Mouse (Mus musculus): ENCODE measurements at regions not wholly inside any gene's neighbourhood (a gene's known extent, or its start where the extent isn't known, plus 50 kb on each side); places are given as distances from the start of the nearest gene placed in this dataset.

- 47% methylated on average over 12 of the region's 12 CpGs for WGBS
- Histone ChIP-seq H3K9me3 (no peaks in the 10 kb centered on the region), H3K27ac (no peak overlapping the region), H3K4me2 (replicated peaks) (0 out of 2 replicates have a peak overlapping the region, but pooled peaks have one; percentile 1), H3K36me3 (no peaks in the 10 kb centered on the region), H3K27me3 (no peaks in the 10 kb centered on the region), H3K4me1 (replicated peaks) (peaks cover 11% of the 10 kb centered on the region; the same call in 1 of the 2 replicates), H3K9ac (replicated peaks) (no peak overlapping the region; the same call in 1 of the 2 replicates), H3K4me3 (replicated peaks) (no peak overlapping the region)
- no peak for ATAC-seq
Observed at GRCm38 (mm10) chr12:118703730-118704129, 142.4 kb upstream of the Sp8 start.

DNA sequence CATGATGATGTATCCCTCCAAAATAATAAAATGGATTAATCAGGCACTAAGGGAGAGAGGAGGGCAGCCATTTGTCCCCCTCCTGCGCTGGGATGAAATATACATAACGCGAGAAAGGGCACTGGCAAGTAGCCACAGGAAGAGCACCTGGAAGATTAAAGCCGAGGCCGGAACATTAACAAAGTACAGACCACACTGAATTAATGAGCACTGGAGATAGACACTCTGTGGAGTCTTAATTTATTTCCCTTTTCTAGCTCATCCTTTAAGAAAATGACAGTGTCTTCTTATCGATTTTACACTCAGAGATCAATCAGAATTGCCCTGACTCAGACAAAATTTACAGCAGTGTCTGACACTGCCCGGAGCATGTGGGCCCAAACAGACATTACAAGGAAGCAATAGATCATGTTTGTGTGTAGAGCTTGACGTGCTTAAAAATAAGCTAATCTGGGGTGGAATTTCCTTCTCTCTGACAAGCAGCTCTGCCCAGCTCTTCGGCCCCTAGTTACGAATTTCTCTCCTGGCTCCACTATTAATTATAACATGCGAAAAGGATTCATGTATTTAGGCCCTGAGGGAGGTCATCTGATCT lies 143.0 kb upstream of the Sp8 start:
- H3K9ac ChIP-seq (replicated peaks), result no peak overlapping the region; the same call in 1 of the 2 replicates
- H3K4me2 ChIP-seq (replicated peaks), result 0 out of 2 replicates have a peak overlapping the region, but pooled peaks have one; percentile 1
- WGBS, result 51% methylated on average over 11 of the region's 11 CpGs
- peak; percentile 37; the same call in 1 of the 2 replicates for ATAC-seq
- no peaks in the 10 kb centered on the region for H3K36me3 ChIP-seq
- no peak overlapping the region for H3K4me3 ChIP-seq (replicated peaks)
- no peaks in the 10 kb centered on the region for H3K27me3 ChIP-seq
- H3K4me1 ChIP-seq (replicated peaks), result peaks cover 11% of the 10 kb centered on the region; the same call in 1 of the 2 replicates
- no peaks in the 10 kb centered on the region for H3K9me3 ChIP-seq
- no peak overlapping the region for H3K27ac ChIP-seq

DNA sequence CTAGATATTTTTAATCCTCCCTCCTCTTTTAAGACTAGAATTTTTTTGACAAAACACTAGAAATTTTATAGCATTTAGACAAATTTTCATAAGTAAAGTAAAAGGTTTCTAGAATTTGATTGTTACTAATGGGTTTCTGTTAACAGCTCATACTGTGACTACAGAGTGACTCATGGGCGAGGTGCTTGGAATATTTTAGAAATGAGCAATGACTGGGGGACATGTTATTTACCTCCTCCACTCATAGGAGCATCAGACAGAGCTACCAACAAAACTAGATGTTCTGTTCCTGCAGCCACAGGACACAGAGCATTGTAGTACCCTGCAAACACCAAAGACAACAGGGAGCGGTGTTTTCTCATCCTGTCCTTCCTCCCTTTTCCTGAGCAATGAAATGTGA lies 144.3 kb upstream of the Sp8 start:
- Histone ChIP-seq H3K4me2 (replicated peaks) (no peak overlapping the region), H3K4me3 (replicated peaks) (no peak overlapping the region), H3K27me3 (no peaks in the 10 kb centered on the region), H3K9ac (replicated peaks) (no peak overlapping the region), H3K9me3 (0 out of 2 replicates have a peak, but pooled peaks cover 2% of the 10 kb centered on the region), H3K4me1 (replicated peaks) (peaks cover 11% of the 10 kb centered on the region; the same call in 1 of the 2 replicates), H3K27ac (no peak overlapping the region), H3K36me3 (no peaks in the 10 kb centered on the region)
- ATAC-seq, result no peak
- 84% methylated on average over 2 of the region's 2 CpGs for WGBS

- H3K4me2 ChIP-seq (replicated peaks), result no peak overlapping the region
- no peak overlapping the region for H3K9ac ChIP-seq (replicated peaks)
- no peaks in the 10 kb centered on the region for H3K27me3 ChIP-seq
- H3K9me3 ChIP-seq, result 0 out of 2 replicates have a peak, but pooled peaks cover 2% of the 10 kb centered on the region
- H3K36me3 ChIP-seq, result no peaks in the 10 kb centered on the region
- H3K27ac ChIP-seq, result no peak overlapping the region
- H3K4me3 ChIP-seq (replicated peaks), result no peak overlapping the region
- peaks cover 3% of the 10 kb centered on the region; the same call in 1 of the 2 replicates for H3K4me1 ChIP-seq (replicated peaks)
- ATAC-seq, result no peak
Observed at GRCm38 (mm10) chr12:118698110-118698509, 148.0 kb upstream of the Sp8 start.

DNA sequence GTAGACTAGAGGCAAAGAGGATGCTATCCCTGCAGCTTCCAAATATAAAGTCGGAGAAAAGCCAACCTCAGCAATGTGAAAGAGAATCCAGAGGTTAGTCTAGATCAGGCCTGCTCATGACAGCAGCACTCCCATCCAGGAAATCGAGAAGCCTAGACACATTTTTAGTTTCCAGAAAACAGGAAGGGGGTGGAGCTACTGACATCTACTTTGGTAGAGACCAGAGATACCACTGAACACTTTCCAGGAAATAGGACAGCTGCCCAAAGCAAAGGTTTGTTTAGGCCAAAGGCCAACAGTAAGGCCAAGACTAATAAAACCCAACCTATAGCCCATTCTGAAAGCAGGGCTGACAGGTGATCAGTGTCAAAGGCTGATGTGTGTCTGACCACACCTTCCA lies 151.4 kb upstream of the Sp8 start:
- 91% methylated on average over 2 of the region's 2 CpGs for WGBS
- no peak for ATAC-seq
- H3K4me3 ChIP-seq (replicated peaks), result no peak overlapping the region
- no peak overlapping the region for H3K4me2 ChIP-seq (replicated peaks)
- H3K9ac ChIP-seq (replicated peaks), result no peak overlapping the region
- no peaks in the 10 kb centered on the region for H3K36me3 ChIP-seq
- H3K27ac ChIP-seq, result no peak overlapping the region
- H3K9me3 ChIP-seq, result 0 out of 2 replicates have a peak, but pooled peaks cover 2% of the 10 kb centered on the region
- H3K4me1 ChIP-seq (replicated peaks), result no peaks in the 10 kb centered on the region
- H3K27me3 ChIP-seq, result no peaks in the 10 kb centered on the region

- Histone ChIP-seq H3K27ac (no peak overlapping the region), H3K36me3 (no peaks in the 10 kb centered on the region), H3K4me2 (replicated peaks) (no peak overlapping the region), H3K9ac (replicated peaks) (no peak overlapping the region), H3K4me1 (replicated peaks) (no peaks in the 10 kb centered on the region), H3K4me3 (replicated peaks) (no peak overlapping the region), H3K9me3 (no peaks in the 10 kb centered on the region), H3K27me3 (no peaks in the 10 kb centered on the region)
- WGBS, result 100% methylated on average over 1 of the region's 1 CpGs
- ATAC-seq, result no peak
Observed at GRCm38 (mm10) chr12:118682902-118683301, 163.2 kb upstream of the Sp8 start.

- H3K9me3 ChIP-seq, result no peaks in the 10 kb centered on the region
- 78% methylated on average over 4 of the region's 4 CpGs for WGBS
- H3K27ac ChIP-seq, result no peak overlapping the region
- H3K4me3 ChIP-seq (replicated peaks), result no peak overlapping the region
- no peaks in the 10 kb centered on the region for H3K27me3 ChIP-seq
- no peak overlapping the region for H3K4me2 ChIP-seq (replicated peaks)
- ATAC-seq, result no peak
- H3K9ac ChIP-seq (replicated peaks), result no peak overlapping the region
- no peaks in the 10 kb centered on the region for H3K36me3 ChIP-seq
- H3K4me1 ChIP-seq (replicated peaks), result no peaks in the 10 kb centered on the region
Observed at GRCm38 (mm10) chr12:118677989-118678388, 168.1 kb upstream of the Sp8 start.

- Histone ChIP-seq H3K4me2 (replicated peaks) (peak overlapping the region; percentile 30), H3K9me3 (no peaks in the 10 kb centered on the region), H3K4me3 (replicated peaks) (no peak overlapping the region), H3K36me3 (no peaks in the 10 kb centered on the region), H3K27ac (no peak overlapping the region), H3K9ac (replicated peaks) (no peak overlapping the region), H3K27me3 (peaks cover 84% of the 10 kb centered on the region), H3K4me1 (replicated peaks) (peaks cover 30% of the 10 kb centered on the region)
- 1% methylated on average over 9 of the region's 9 CpGs for WGBS
- peak; percentile 75 for ATAC-seq
Observed at GRCm38 (mm10) chr12:118661575-118661974, 184.6 kb upstream of the Sp8 start.

DNA sequence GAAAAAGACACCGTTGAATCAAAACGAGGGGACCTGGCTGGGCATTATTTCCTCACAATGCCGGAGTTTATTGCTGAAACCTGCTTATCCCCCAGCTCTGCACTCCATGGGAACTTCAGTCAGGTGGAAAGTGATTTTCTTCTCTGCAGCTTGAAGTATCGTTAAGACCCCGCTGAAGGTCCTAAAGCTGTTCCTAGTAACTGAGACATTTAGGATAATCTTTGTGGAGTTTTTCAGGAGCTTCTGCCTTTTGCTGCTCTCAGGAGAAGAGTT lies 185.0 kb upstream of the Sp8 start:
- no peak overlapping the region for H3K27ac ChIP-seq
- H3K4me2 ChIP-seq (replicated peaks), result peak overlapping the region; percentile 30
- peaks cover 84% of the 10 kb centered on the region for H3K27me3 ChIP-seq
- H3K9me3 ChIP-seq, result no peaks in the 10 kb centered on the region
- H3K9ac ChIP-seq (replicated peaks), result no peak overlapping the region
- WGBS, result 0% methylated on average over 5 of the region's 5 CpGs
- no peak overlapping the region for H3K4me3 ChIP-seq (replicated peaks)
- peaks cover 30% of the 10 kb centered on the region for H3K4me1 ChIP-seq (replicated peaks)
- H3K36me3 ChIP-seq, result no peaks in the 10 kb centered on the region
- ATAC-seq, result peak; percentile 44; the same call in 1 of the 2 replicates

DNA sequence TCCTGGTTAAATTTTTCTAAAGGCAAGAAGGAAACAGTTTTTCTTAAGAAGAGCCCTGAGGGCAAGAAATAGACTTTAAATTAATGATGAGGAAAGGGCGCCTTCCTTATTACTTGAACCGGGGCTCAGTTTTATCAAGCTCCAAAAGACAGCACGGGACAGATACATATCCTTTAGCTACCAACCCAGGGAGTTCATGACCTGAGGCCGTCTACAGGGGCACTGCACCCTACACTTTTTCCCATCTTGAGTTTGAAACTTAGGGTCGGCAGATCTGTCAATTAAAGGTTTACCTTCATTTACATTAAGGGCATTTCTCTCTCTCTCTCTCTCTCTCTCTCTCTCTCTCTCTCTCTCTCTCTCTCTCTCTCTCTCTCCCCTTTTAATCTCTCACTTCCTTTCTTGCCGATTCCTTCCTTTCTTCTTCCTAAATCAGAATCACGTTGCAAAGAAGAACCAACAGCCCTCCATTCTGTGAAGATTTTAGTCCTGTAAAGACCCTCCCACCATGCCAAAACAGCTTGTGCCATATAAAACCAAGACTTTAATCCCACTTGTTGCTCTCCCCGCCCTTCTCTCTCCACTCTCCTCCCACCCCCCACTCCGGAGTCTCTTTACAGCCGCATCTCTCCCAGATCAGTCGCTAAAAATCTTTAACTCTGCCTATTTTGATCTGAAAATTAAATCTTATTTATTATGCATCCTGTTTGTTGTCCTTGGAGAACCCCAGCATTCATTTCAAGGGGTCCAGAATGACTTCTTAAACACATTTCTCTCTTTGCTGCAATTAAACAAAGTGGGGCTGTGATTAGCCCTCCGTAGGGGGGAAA lies 185.5 kb upstream of the Sp8 start:
- peaks cover 85% of the 10 kb centered on the region for H3K27me3 ChIP-seq
- H3K4me3 ChIP-seq (replicated peaks), result no peak overlapping the region
- under 1% methylated on average over 12 of the region's 12 CpGs for WGBS
- H3K27ac ChIP-seq, result no peak overlapping the region
- H3K9me3 ChIP-seq, result no peaks in the 10 kb centered on the region
- ATAC-seq, result 0 out of 2 replicates have a peak, but pooled peaks have one; percentile 51
- H3K9ac ChIP-seq (replicated peaks), result no peak overlapping the region
- H3K4me1 ChIP-seq (replicated peaks), result peaks cover 30% of the 10 kb centered on the region
- no peaks in the 10 kb centered on the region for H3K36me3 ChIP-seq
- H3K4me2 ChIP-seq (replicated peaks), result peak overlapping the region; percentile 30

DNA sequence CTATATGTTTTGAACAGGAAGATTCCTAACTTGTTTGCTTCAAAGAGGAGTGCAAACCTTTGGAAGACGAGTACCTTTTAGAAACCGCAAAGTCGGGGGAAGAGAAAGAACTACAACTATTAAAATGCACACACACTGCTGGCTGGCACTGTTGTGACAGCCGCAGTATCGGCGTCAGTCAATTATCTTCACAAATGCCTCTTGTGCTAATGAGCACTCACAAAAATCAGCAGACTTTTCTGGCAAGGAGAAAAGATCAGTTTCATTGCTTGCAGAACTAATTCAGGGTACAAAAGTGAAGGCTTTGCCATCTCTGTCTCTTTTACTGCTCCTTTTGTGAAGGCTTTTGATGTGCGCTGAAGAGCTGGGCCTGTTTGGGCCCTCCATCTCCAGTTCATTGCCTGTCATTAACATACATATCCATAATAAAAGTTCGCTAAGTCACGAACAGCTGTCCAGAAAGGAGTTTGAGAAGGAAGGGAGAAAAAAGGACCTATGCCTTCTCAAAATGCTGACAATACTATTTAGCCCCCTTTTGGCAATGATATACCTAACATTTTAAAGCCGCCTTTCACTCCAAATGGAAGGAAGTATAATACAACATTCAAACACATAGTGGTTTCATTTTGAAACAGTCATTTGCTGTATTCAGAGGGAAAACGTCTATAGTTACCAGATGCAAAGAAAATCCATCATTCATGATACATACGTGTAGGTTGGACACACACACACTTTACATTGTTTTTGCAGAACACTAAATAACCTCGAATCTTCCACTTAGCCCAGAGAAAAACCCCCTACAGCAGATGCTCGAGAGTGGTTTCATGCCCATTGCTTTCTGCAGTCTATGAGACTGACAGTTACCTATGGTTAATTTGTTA lies 186.6 kb upstream of the Sp8 start:
- H3K27ac ChIP-seq, result no peak overlapping the region
- WGBS, result 7% methylated on average over 14 of the region's 14 CpGs
- peaks cover 89% of the 10 kb centered on the region for H3K27me3 ChIP-seq
- peak; percentile 75 for ATAC-seq
- H3K4me3 ChIP-seq (replicated peaks), result no peak overlapping the region
- H3K9me3 ChIP-seq, result no peaks in the 10 kb centered on the region
- H3K36me3 ChIP-seq, result no peaks in the 10 kb centered on the region
- no peak overlapping the region for H3K9ac ChIP-seq (replicated peaks)
- H3K4me2 ChIP-seq (replicated peaks), result peak overlapping the region; percentile 35; the same call in 1 of the 2 replicates
- H3K4me1 ChIP-seq (replicated peaks), result peaks cover 30% of the 10 kb centered on the region

Data from midbrain, embryonic 13.5 days (tissue).